Mouse (Mus musculus) CH12.LX (cell line): ENCODE results near the gene Cobll1.

ENCODE experiments used
- CHD1 ChIP-seq: IDR thresholded peaks from 2 replicates; pipeline ENCODE4 v1.6.1; 2012; ENCODE audit warnings: low read depth, low read length, improper control_type of control experiment, inconsistent platforms
- CTCF ChIP-seq, 2 experiments: IDR thresholded peaks in 1 of 2; conservative IDR thresholded peaks in 1 of 2; 2 replicates each; pipeline ENCODE4 v1.5.1; 2011 to 2012; ENCODE audit warnings: low read depth in 2 of 2, low read length in 2 of 2, improper control_type of control experiment in 1 of 2, inconsistent platforms in 1 of 2, mild to moderate bottlenecking in 1 of 2, moderate library complexity in 1 of 2
- E2F4 ChIP-seq: IDR thresholded peaks from 2 replicates; pipeline ENCODE4 v1.6.1; 2011; ENCODE audit warnings: low read depth, low read length, improper control_type of control experiment; ENCODE audit not compliant: insufficient replicate concordance
- ELF1 ChIP-seq: IDR thresholded peaks from 2 replicates; pipeline ENCODE4 v1.6.1; 2014; ENCODE audit warnings: low read depth, mild to moderate bottlenecking, inconsistent platforms, low read length, improper control_type of control experiment
- EP300 ChIP-seq: IDR thresholded peaks from 2 replicates; pipeline ENCODE4 v1.6.1; 2011; ENCODE audit warnings: low read length, improper control_type of control experiment
- MAFK ChIP-seq: IDR thresholded peaks from 2 replicates; pipeline ENCODE4 v1.6.1; 2011; ENCODE audit warnings: low read length, improper control_type of control experiment; ENCODE audit not compliant: insufficient replicate concordance
- MAX ChIP-seq: IDR thresholded peaks from 2 replicates; pipeline ENCODE4 v1.6.1; 2011; ENCODE audit warnings: low read length, improper control_type of control experiment
- MEF2A ChIP-seq: IDR thresholded peaks from 2 replicates; pipeline ENCODE4 v1.6.1; 2014; ENCODE audit warnings: low read depth, mild to moderate bottlenecking, inconsistent platforms, low read length, improper control_type of control experiment, borderline replicate concordance
- MYC ChIP-seq: IDR thresholded peaks from 2 replicates; pipeline ENCODE4 v1.6.1; 2011; ENCODE audit warnings: low read depth, mild to moderate bottlenecking, improper control_type of control experiment, low read length

DNA sequence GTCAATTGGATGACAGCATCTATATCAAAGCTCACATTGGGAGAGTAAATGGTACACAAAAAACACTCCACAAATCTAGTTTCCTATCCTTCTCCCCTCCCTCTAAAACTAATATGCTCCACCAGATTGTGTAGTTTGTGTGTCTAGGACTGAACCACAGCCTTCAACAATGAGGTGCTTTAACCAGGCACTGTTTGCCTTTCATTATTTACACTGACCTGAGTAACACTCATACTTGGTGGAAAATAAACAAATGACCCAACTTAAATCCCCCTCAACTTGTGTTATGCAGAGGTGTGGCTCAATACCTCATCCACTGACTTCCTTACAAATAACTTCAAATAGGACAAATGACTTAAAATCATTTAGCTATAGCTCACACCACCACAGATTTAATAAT, 155.8 kb downstream of the Cobll1 start:
- no peak for TF ChIP-seq EP300
- TF ChIP-seq MAX: no peak
- no peak for TF ChIP-seq CTCF (conservative IDR thresholded peaks at IDR 0.05 in 1 of 2, IDR thresholded peaks at IDR 0.05 in 1 of 2; ENCODE audit: low read depth in 2 of 2, low read length in 2 of 2)
- no peak for TF ChIP-seq ELF1
- no peak for TF ChIP-seq E2F4
- no peak for TF ChIP-seq MAFK
- TF ChIP-seq CHD1: no peak
- TF ChIP-seq MYC: no peak
- TF ChIP-seq MEF2A: no peak
